Mouse (Mus musculus) G1E-ER4 (cell line): ENCODE results near the gene Olfr286. TPM values are rescaled to one million over a fixed set of nuclear protein-coding genes. Genes with fewer than 3 reads are reported as not detected.

Experiments
- GATA1 ChIP-seq: IDR thresholded peaks from one replicate; pipeline ENCODE4 v1.8.0; 2012; ENCODE audit warnings: low read length, inconsistent platforms
- polyA plus RNA-seq: library from polyadenylated mRNA; stranded (reverse); fragments of >175 nt; gene quantifications from 2 replicates; pipeline ENCODE4 v1.2.3, GENCODE M21; 2012

Gene Olfr286
- not detected in 2 replicates for polyA plus RNA-seq

- no peak for TF ChIP-seq GATA1
Observed at GRCm38 (mm10) chr15:98234350-98234749, at the start of gene Olfr286. TSS of gene Olfr286 (minus strand) at chr15:98234450.

GRCm38 (mm10) chr15:98257776-98258175 lies 23.5 kb upstream of the Olfr286 start:
- TF ChIP-seq GATA1 = no peak

- TF ChIP-seq GATA1 = no peak
Observed at GRCm38 (mm10) chr15:98257193-98257592, 22.9 kb upstream of the Olfr286 start, which contains the start of gene H1fnt. TSS of gene H1fnt (minus strand) at chr15:98257293.

GRCm38 (mm10) chr15:98256271-98256670 lies 22.0 kb upstream of the Olfr286 start:
- no peak for TF ChIP-seq GATA1

- no peak for TF ChIP-seq GATA1
Observed at GRCm38 (mm10) chr15:98235442-98235841, 1.2 kb upstream of the Olfr286 start.

GRCm38 (mm10) chr15:98226096-98226495 lies 8.2 kb downstream of the Olfr286 start:
- no peak for TF ChIP-seq GATA1

- no peak for TF ChIP-seq GATA1
Observed at GRCm38 (mm10) chr15:98225610-98226009, 8.6 kb downstream of the Olfr286 start.

- no peak for TF ChIP-seq GATA1
Observed at GRCm38 (mm10) chr15:98222377-98222776, 11.9 kb downstream of the Olfr286 start.

GRCm38 (mm10) chr15:98220877-98221276 lies 13.4 kb downstream of the Olfr286 start, which contains the start of the genes Gm44579 and Olfr287:
TSS of gene Gm44579 (minus strand) at chr15:98220977.
TSS of gene Olfr287 (minus strand) at chr15:98221056.
- TF ChIP-seq GATA1 = no peak

GRCm38 (mm10) chr15:98214130-98214529 lies 20.1 kb downstream of the Olfr286 start:
- TF ChIP-seq GATA1 = no peak

- no peak for TF ChIP-seq GATA1
Observed at GRCm38 (mm10) chr15:98213336-98213870, 20.8 kb downstream of the Olfr286 start.

- no peak for TF ChIP-seq GATA1
Observed at GRCm38 (mm10) chr15:98209676-98210075, 24.6 kb downstream of the Olfr286 start.

GRCm38 (mm10) chr15:98195442-98195841 lies 38.8 kb downstream of the Olfr286 start, which contains the start of gene Olfr288:
TSS of gene Olfr288 (minus strand) at chr15:98195542.
- no peak for TF ChIP-seq GATA1

- no peak for TF ChIP-seq GATA1
Observed at GRCm38 (mm10) chr15:98184456-98184855, 49.8 kb downstream of the Olfr286 start.

- no peak for TF ChIP-seq GATA1
Observed at GRCm38 (mm10) chr15:98181856-98182570, 52.2 kb downstream of the Olfr286 start.

GRCm38 (mm10) chr15:98181132-98181711 lies 53.0 kb downstream of the Olfr286 start:
- TF ChIP-seq GATA1 = no peak
